Mouse (Mus musculus) lung, embryonic 16.5 days (tissue): ENCODE data around the gene Cmklr1. TPM values are rescaled to one million over a fixed set of nuclear protein-coding genes. Genes with fewer than 3 reads are reported as not detected.

ENCODE experiments used
- ATAC-seq: fragments of 200-750 bp; cut with Nextera tagmentation; 2 replicates; pipeline ENCODE4 v1.8.0; 2017; ENCODE audit warnings: low read depth, mild to moderate bottlenecking, moderate library complexity
- H3K27ac ChIP-seq: fragments of 300-500 bp; sonication (generic); 2 replicates; pipeline ENCODE4 v1.5.1; 2014; ENCODE audit warnings: mild to moderate bottlenecking, control low read depth, low read length
- H3K27me3 ChIP-seq: fragments of 300-500 bp; sonication (generic); 2 replicates; pipeline ENCODE4 v1.6.1; 2014; ENCODE audit warnings: low read depth, low read length, mixed read lengths; ENCODE audit not compliant: control insufficient read depth, insufficient read depth
- H3K36me3 ChIP-seq: fragments of 300-500 bp; sonication (generic); 2 replicates; pipeline ENCODE4 v1.6.1; 2014; ENCODE audit warnings: low read length; ENCODE audit not compliant: control insufficient read depth, insufficient read depth
- H3K4me1 ChIP-seq: fragments of 300-500 bp; sonication (generic); replicated peaks from 2 replicates; pipeline ENCODE4 v1.6.1; 2014; ENCODE audit warnings: low read length, mixed read lengths; ENCODE audit not compliant: control insufficient read depth, insufficient read depth
- H3K4me2 ChIP-seq: fragments of 300-500 bp; sonication (generic); 2 replicates; pipeline ENCODE4 v1.6.1; 2014; ENCODE audit warnings: low read depth, low read length, control low read depth
- H3K4me3 ChIP-seq: fragments of 300-500 bp; sonication (generic); 2 replicates; pipeline ENCODE4 v1.5.1; 2014; ENCODE audit warnings: mild to moderate bottlenecking, low read length, control low read depth
- H3K9ac ChIP-seq: fragments of 300-500 bp; sonication (generic); 2 replicates; pipeline ENCODE4 v1.6.1; 2014; ENCODE audit warnings: low read length, control low read depth
- H3K9me3 ChIP-seq: fragments of 300-500 bp; sonication (generic); 2 replicates; pipeline ENCODE4 v1.6.1; 2016; ENCODE audit warnings: low read length; ENCODE audit not compliant: control insufficient read depth
- WGBS: fragments of 180-500 bp; shearing (Covaris S2); extraction: QIAGEN DNeasy Blood & Tissue Kit; methylation state at CpG from one replicate; pipeline ENCODE4 v1.1.7; 2014; 5-methylcytosine and 5-hydroxymethylcytosine counted together
- polyA plus RNA-seq: library from polyadenylated mRNA; unstranded; fragments of >200 nt; fragmentation: Nextera tagmentation; extraction: Ambion mirVana; gene quantifications from 2 replicates; pipeline ENCODE4 v1.2.1, GENCODE M21; 2015

The Cmklr1 gene
- polyA plus RNA-seq, 1 experiment from 2014 or later = 14.0 TPM

DNA sequence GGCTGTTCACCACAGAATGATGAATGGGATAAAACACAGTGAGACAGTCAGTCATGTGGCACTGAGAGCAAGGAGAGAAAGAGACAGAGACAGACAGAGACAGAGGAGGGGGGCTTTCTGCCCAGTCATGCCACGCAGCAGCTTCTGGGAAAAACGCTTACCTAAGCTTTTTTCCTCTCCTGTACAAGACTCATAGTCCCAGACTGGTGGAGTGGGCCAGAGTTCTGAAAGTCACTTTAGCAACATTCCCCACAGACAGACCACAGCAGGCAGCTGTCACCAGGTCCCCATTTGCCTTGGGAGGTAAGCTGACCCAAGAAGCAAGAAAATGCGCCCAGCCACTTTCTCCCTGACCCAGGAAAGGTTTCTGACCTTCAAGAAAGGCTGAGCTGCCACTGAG, 32.2 kb upstream of the Cmklr1 start:
- no peak overlapping the region for H3K27ac ChIP-seq
- H3K27me3 ChIP-seq = no peaks in the 10 kb centered on the region
- no peak overlapping the region for H3K4me3 ChIP-seq
- H3K4me1 ChIP-seq = no peaks in the 10 kb centered on the region
- H3K9ac ChIP-seq = no peak overlapping the region
- H3K4me2 ChIP-seq = no peak overlapping the region
- H3K36me3 ChIP-seq = no peaks in the 10 kb centered on the region
- WGBS = 68% methylated on average over 3 of the region's 3 CpGs
- H3K9me3 ChIP-seq = no peaks in the 10 kb centered on the region
- no peak for ATAC-seq

DNA sequence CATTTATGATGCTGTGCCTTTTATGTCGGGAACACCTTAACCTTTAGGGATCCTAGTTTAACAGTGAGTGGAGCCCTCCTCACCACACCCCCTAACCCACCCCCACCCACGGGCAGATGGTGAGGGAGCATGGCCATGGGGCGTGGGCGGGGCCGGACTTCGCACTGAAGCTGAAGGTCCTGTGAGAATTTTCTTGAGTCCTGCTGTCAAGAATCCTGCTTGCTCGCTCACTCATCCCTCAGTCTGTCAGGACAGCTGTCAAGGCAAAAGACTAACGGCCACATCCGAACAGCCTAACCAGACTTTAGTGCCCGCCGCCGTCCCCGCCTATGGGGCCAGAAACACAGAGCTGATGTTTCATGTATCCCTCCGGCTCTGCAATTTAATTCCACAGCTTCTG, 31.0 kb upstream of the Cmklr1 start:
- 57% methylated on average over 14 of the region's 14 CpGs for WGBS
- no peak for ATAC-seq
- no peak overlapping the region for H3K27ac ChIP-seq
- H3K9ac ChIP-seq = no peak overlapping the region
- H3K9me3 ChIP-seq = no peaks in the 10 kb centered on the region
- no peak overlapping the region for H3K4me3 ChIP-seq
- H3K27me3 ChIP-seq = no peaks in the 10 kb centered on the region
- H3K4me2 ChIP-seq = no peak overlapping the region
- H3K4me1 ChIP-seq = no peaks in the 10 kb centered on the region
- H3K36me3 ChIP-seq = no peaks in the 10 kb centered on the region

DNA sequence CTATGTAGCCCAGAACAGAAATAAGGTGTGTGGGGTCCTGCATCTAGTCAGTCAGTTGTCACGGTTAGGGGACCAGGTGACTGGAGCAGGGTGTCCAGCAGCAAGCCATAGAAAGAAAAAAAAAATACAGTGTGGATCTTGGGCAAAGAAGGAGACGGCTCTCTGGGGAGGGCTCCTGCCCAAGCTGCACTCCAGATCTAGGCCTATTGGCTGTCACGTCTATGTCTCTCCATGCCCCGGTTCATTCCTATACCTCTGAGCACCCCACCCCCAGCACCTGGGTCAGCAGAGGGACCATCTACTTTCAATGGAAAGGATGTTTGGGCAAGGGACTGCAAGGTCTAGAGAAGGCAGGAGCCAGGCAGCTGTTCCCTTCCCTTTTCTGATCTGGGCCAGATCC, 29.3 kb upstream of the Cmklr1 start:
- no peak for ATAC-seq
- no peaks in the 10 kb centered on the region for H3K36me3 ChIP-seq
- H3K9ac ChIP-seq = no peak overlapping the region
- no peak overlapping the region for H3K4me2 ChIP-seq
- no peaks in the 10 kb centered on the region for H3K27me3 ChIP-seq
- H3K4me3 ChIP-seq = no peak overlapping the region
- H3K9me3 ChIP-seq = no peaks in the 10 kb centered on the region
- no peak overlapping the region for H3K27ac ChIP-seq
- 93% methylated on average over 4 of the region's 4 CpGs for WGBS
- H3K4me1 ChIP-seq = no peaks in the 10 kb centered on the region

DNA sequence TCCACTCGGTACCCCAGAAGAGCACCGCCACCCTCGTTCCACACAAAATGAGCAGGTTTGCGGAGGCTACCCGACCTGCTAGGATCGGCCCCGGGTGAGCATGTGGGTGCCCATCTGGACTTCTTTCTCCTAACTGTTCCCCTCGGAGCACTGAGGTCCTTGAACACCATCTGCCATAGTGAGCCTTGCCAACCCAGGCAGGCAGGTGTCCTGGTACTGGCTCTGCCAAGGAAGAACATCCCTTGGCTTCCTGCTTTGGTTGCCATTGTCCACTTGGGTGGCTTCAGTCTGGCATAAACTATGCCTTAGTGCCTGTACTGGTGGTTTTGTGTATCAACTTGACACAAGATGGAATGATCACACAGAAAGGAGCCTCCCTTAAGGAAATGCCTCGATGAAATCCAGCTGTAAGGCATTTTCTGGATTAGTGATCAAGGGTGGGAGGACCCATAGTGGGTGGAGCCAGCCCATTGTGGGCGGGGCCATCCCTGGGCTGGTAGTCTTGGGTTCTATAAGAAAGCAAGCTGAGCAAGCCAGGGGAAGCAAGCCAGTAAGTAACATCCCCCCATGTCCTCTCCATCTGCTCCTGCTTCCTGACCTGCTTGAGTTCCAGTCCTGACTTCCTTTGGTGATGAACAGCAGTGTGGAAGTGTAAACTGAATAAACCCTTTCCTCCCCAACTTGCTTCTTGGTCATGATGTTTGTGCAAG, 28.7 kb upstream of the Cmklr1 start:
- H3K4me2 ChIP-seq = no peak overlapping the region
- WGBS = 77% methylated on average over 10 of the region's 10 CpGs
- H3K36me3 ChIP-seq = no peaks in the 10 kb centered on the region
- no peaks in the 10 kb centered on the region for H3K9me3 ChIP-seq
- no peak for ATAC-seq
- no peak overlapping the region for H3K9ac ChIP-seq
- H3K4me3 ChIP-seq = no peak overlapping the region
- no peaks in the 10 kb centered on the region for H3K4me1 ChIP-seq
- H3K27ac ChIP-seq = no peak overlapping the region
- H3K27me3 ChIP-seq = no peaks in the 10 kb centered on the region

DNA sequence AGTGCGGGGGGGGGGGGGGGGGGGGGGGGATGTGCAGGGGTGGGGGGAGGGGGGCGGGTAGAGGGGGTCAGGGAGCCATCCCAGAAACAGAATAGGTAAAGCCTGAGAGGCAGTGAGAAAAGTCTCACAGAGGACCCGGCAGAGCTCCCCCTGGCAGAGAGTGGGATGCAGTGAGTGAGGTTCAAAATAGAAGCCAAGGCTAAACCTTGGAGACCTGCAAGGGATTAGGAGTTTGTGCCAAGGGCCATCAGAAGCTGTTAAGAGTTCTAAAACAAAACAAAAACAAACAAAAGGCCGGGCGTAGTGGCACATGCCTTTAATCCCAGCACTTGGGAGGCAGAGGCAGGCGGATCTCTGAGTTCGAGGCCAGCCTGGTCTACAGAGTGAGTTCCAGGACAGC, 27.3 kb upstream of the Cmklr1 start:
- WGBS = 80% methylated on average over 5 of the region's 7 CpGs
- Histone ChIP-seq H3K4me3 (no peak overlapping the region), H3K27ac (no peak overlapping the region), H3K36me3 (no peaks in the 10 kb centered on the region), H3K9ac (no peak overlapping the region), H3K4me1 (no peaks in the 10 kb centered on the region), H3K4me2 (no peak overlapping the region), H3K27me3 (no peaks in the 10 kb centered on the region), H3K9me3 (no peaks in the 10 kb centered on the region)
- ATAC-seq = no peak

DNA sequence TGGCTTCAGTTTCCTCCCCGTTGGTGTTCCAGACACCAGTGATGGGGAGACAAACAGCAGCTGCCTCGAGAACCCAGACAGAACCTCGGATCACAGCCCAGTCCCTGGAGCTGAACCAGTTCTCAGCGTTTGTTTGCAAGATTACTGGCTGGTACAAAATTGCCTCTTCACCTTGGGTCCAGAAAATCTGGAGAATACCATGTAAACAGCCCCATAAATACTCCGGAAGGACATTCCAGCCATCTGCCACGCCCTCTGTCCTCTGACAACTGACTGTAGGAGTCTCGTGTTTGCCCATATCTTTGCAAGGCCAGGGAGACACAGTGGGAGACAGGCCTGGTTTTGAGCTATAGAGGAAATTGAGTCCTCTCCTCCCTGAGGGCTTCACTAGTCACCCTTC, 24.6 kb upstream of the Cmklr1 start:
- no peaks in the 10 kb centered on the region for H3K4me1 ChIP-seq
- ATAC-seq = no peak
- H3K4me3 ChIP-seq = no peak overlapping the region
- H3K27ac ChIP-seq = no peak overlapping the region
- no peaks in the 10 kb centered on the region for H3K27me3 ChIP-seq
- no peaks in the 10 kb centered on the region for H3K9me3 ChIP-seq
- H3K9ac ChIP-seq = no peak overlapping the region
- WGBS = 52% methylated on average over 7 of the region's 7 CpGs
- no peaks in the 10 kb centered on the region for H3K36me3 ChIP-seq
- H3K4me2 ChIP-seq = no peak overlapping the region

DNA sequence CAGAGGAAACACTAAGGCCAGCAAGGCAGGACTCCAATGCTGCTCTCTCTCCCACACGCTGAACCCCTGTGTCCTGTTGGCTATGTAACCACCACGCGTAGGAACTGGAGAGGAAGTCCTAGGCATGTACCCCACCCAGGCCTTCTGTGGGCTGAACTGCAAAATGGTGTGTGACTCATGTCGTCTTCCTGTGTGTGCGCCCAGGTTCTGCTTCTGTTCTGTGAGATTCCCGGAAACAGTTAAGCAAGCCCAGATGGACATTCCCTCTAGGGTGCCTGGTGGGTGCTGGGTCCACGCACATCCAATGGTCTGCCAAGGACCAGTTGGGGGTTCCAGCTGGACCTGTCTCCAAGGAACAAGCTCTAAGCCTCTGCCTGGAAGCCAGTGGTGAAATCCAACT, 22.2 kb upstream of the Cmklr1 start:
- no peaks in the 10 kb centered on the region for H3K4me1 ChIP-seq
- no peak overlapping the region for H3K27ac ChIP-seq

DNA sequence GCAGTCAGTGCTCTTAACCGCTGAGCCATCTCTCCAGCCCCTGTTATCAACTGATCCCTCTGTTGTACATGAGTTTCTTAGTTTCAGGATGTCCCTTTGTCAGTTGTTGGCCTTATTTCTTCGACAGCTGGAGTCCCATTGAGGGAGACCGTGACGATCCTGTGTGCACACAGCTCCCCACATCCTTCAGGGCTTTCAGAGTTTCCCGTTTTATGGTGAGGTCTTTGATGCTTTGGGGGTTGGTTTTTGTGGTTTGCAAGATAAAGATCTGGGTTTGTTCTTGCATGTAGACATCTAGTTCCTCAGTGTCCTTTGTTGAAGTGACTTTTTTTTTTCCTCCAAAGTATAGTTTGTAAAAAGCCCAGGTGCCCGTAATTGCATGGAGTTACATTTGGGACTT, 20.4 kb upstream of the Cmklr1 start:
- Histone ChIP-seq H3K4me1 (no peaks in the 10 kb centered on the region), H3K27me3 (no peaks in the 10 kb centered on the region), H3K4me2 (no peak overlapping the region), H3K9me3 (no peaks in the 10 kb centered on the region), H3K27ac (no peak overlapping the region), H3K4me3 (no peak overlapping the region), H3K36me3 (no peaks in the 10 kb centered on the region), H3K9ac (no peak overlapping the region)
- ATAC-seq = no peak
- 70% methylated on average over 6 of the region's 6 CpGs for WGBS

More for the DNA sequence above, 22.2 kb upstream of the Cmklr1 start:
- Histone ChIP-seq H3K9ac (no peak overlapping the region), H3K4me2 (no peak overlapping the region), H3K36me3 (no peaks in the 10 kb centered on the region), H3K4me3 (no peak overlapping the region), H3K27me3 (no peaks in the 10 kb centered on the region), H3K9me3 (no peaks in the 10 kb centered on the region)
- peak; percentile 60; the same call in 1 of the 2 replicates for ATAC-seq
- 73% methylated on average over 7 of the region's 7 CpGs for WGBS

DNA sequence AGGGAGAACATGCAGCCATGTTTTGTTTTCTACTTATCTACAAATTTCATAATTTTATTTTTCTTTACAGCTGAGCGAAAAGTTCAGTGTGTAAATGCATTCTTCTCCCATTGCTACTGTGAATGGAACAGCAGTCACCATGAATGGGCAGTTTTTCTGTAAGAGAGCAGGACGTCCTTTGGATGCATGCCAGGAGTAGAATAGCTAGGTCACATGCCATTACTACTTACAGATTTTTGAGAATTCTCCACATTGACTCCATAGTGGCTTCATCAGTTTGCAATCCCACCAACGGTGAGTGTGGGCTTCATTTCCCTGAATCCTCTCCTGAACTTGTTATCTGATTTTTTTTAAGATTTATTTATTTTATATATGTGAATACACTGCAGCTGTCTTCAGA, 19.9 kb upstream of the Cmklr1 start:
- 48% methylated on average over 3 of the region's 3 CpGs for WGBS
- Histone ChIP-seq H3K4me2 (no peak overlapping the region), H3K9ac (no peak overlapping the region), H3K9me3 (no peaks in the 10 kb centered on the region), H3K27me3 (no peaks in the 10 kb centered on the region), H3K36me3 (no peaks in the 10 kb centered on the region), H3K4me1 (no peaks in the 10 kb centered on the region), H3K4me3 (no peak overlapping the region), H3K27ac (no peak overlapping the region)
- no peak for ATAC-seq
